In genomic region chr15:56066540-56066939, GRCm38 (mm10) we compare ENCODE assay signal across 17 mouse cellular contexts.
DNase-seq lines count a peak whose midpoint lies in the region; ATAC-seq and TF ChIP-seq lines count a peak whose summit lies in the region.
"Had no signal": no experiment of that assay in that cellular context is flagged by ENCODE, and none has a peak within 500 bp of the region (broad histone marks: within the 10 kb centered on the region; RNA-seq: fewer than 3 reads in every experiment).

No protein-coding gene starts in this region.

- H3K4me2 ChIP-seq in hindbrain, embryonic 11.5 days (replicated peaks; ENCODE audit: low read depth, low read length), result no peak overlapping the region
- H3K4me2 ChIP-seq in kidney, embryonic 15.5 days, result no peak overlapping the region
- H3K4me2 ChIP-seq in liver, embryonic 11.5 days, result no peak overlapping the region
- H3K4me2 ChIP-seq in myocyte (ENCODE audit: low read depth), result peak overlapping the region; percentile 35
- H3K4me2 ChIP-seq: embryonic facial prominence, embryonic 13.5 days; heart, embryonic 12.5 days; hindbrain, embryonic 12.5 days had no signal

- no peak for TF ChIP-seq CTCF in kidney, adult 2 months (conservative IDR thresholded peaks at IDR 0.05; ENCODE audit: insufficient read depth, insufficient read length, low read depth, low read length)
- no peak for TF ChIP-seq CTCF in liver, adult 2 months (IDR thresholded peaks at IDR 0.05; ENCODE audit: low read depth, low read length)

- H3K36me3 ChIP-seq in hindbrain, embryonic 11.5 days (ENCODE audit: control insufficient read depth, insufficient read depth, low read length), result no peaks in the 10 kb centered on the region
- H3K36me3 ChIP-seq in hindbrain, embryonic 10.5 days, result no peaks in the 10 kb centered on the region
- no peaks in the 10 kb centered on the region for H3K36me3 ChIP-seq in kidney, embryonic 15.5 days
- no peaks in the 10 kb centered on the region for H3K36me3 ChIP-seq in kidney, adult 2 months (ENCODE audit: control insufficient read depth, insufficient read depth, low read length)
- no peaks in the 10 kb centered on the region for H3K36me3 ChIP-seq in liver, adult 2 months (ENCODE audit: control insufficient read depth, insufficient read depth, low read length)
- H3K36me3 ChIP-seq in liver, embryonic 11.5 days (ENCODE audit: control insufficient read depth, insufficient read depth, low read length), result no peaks in the 10 kb centered on the region
- H3K36me3 ChIP-seq in myocyte (ENCODE audit: control insufficient read depth, insufficient read depth), result no peaks in the 10 kb centered on the region
- H3K36me3 ChIP-seq: embryonic facial prominence, embryonic 13.5 days; heart, embryonic 12.5 days; hindbrain, embryonic 12.5 days had no signal

- H3ac ChIP-seq in myocyte (ENCODE audit: control insufficient read depth, insufficient read length), result no peak overlapping the region

- no peaks in the 10 kb centered on the region for H3K4me1 ChIP-seq in hindbrain, embryonic 11.5 days (replicated peaks; ENCODE audit: control insufficient read depth, insufficient read depth, low read length)
- H3K4me1 ChIP-seq in hindbrain, embryonic 10.5 days (replicated peaks), result no peaks in the 10 kb centered on the region
- peaks cover 8% of the 10 kb centered on the region; the same call in 1 of the 2 replicates for H3K4me1 ChIP-seq in kidney, embryonic 15.5 days
- H3K4me1 ChIP-seq in kidney, adult 2 months (ENCODE audit: control insufficient read depth, insufficient read depth, low read length), result no peaks in the 10 kb centered on the region
- no peaks in the 10 kb centered on the region for H3K4me1 ChIP-seq in liver, adult 2 months (ENCODE audit: control insufficient read depth, insufficient read depth, low read length)
- H3K4me1 ChIP-seq in liver, embryonic 11.5 days (replicated peaks; ENCODE audit: control insufficient read depth, insufficient read depth, low read length), result no peaks in the 10 kb centered on the region; the same call in 1 of the 2 replicates
- H3K4me1 ChIP-seq: embryonic facial prominence, embryonic 13.5 days; heart, embryonic 12.5 days; hindbrain, embryonic 12.5 days had no signal

- no peak overlapping the region for H3K9ac ChIP-seq in hindbrain, embryonic 11.5 days (ENCODE audit: low read depth, low read length)
- H3K9ac ChIP-seq in kidney, embryonic 15.5 days, result no peak overlapping the region
- no peak overlapping the region for H3K9ac ChIP-seq in liver, adult 2 months (ENCODE audit: low read depth, low read length)
- H3K9ac ChIP-seq in liver, embryonic 11.5 days (ENCODE audit: low read depth, low read length), result no peak overlapping the region
- H3K9ac ChIP-seq: embryonic facial prominence, embryonic 13.5 days; heart, embryonic 12.5 days; hindbrain, embryonic 12.5 days had no signal

- no peak for DNase-seq in hindbrain, embryonic 11.5 days (ENCODE audit: low spot score)
- no peak for DNase-seq in hindbrain, embryonic 10.5 days (ENCODE audit: low spot score)
- DNase-seq in kidney, adult 2 months, result no peak
- peak; percentile 4 for DNase-seq in liver, adult 2 months (ENCODE audit: extremely low read depth, low read depth, low spot score)
- no peak for DNase-seq in liver, embryonic 11.5 days (ENCODE audit: low spot score)
- DNase-seq in ovary, postnatal 36 days (ENCODE audit: low spot score), result no peak
- DNase-seq: adrenal gland, adult 2 months; adrenal gland, postnatal 25 days; cerebellum, adult 18-20 months; cerebellum, adult 9-11 months; cerebellum, postnatal 36 days; gastrocnemius, postnatal 10 days had no signal

- H3K27me3 ChIP-seq in hindbrain, embryonic 11.5 days (ENCODE audit: control insufficient read depth, insufficient read depth, low read length), result no peaks in the 10 kb centered on the region
- no peaks in the 10 kb centered on the region for H3K27me3 ChIP-seq in hindbrain, embryonic 10.5 days (ENCODE audit: insufficient read depth, poor library complexity, severe bottlenecking)
- H3K27me3 ChIP-seq in kidney, embryonic 15.5 days, result no peaks in the 10 kb centered on the region
- H3K27me3 ChIP-seq in kidney, adult 2 months (replicated peaks; ENCODE audit: control insufficient read depth, insufficient read depth, low read length), result no peaks in the 10 kb centered on the region
- H3K27me3 ChIP-seq in liver, adult 2 months (ENCODE audit: control insufficient read depth, insufficient read depth, low read length), result no peaks in the 10 kb centered on the region
- H3K27me3 ChIP-seq in liver, embryonic 11.5 days (replicated peaks; ENCODE audit: control insufficient read depth, insufficient read depth, low read length), result no peaks in the 10 kb centered on the region
- no peaks in the 10 kb centered on the region for H3K27me3 ChIP-seq in myocyte (ENCODE audit: control insufficient read depth, insufficient read depth, insufficient read length)
- H3K27me3 ChIP-seq: embryonic facial prominence, embryonic 13.5 days; heart, embryonic 12.5 days; hindbrain, embryonic 12.5 days had no signal

- WGBS in hindbrain, embryonic 11.5 days, result 75% methylated on average over 4 of the region's 4 CpGs
- WGBS in hindbrain, embryonic 10.5 days, result 76% methylated on average over 4 of the region's 4 CpGs
- WGBS in kidney, embryonic 15.5 days, result 60% methylated on average over 4 of the region's 4 CpGs
- 71% methylated on average over 4 of the region's 4 CpGs for WGBS in kidney, adult 2 months
- 70% methylated on average over 4 of the region's 4 CpGs for WGBS in liver, adult 2 months
- 67% methylated on average over 4 of the region's 4 CpGs for WGBS in liver, embryonic 11.5 days

- H3K27ac ChIP-seq in hindbrain, embryonic 11.5 days (ENCODE audit: low read depth, low read length), result no peak overlapping the region
- no peak overlapping the region for H3K27ac ChIP-seq in hindbrain, embryonic 10.5 days
- H3K27ac ChIP-seq in kidney, embryonic 15.5 days, result no peak overlapping the region
- no peak overlapping the region for H3K27ac ChIP-seq in kidney, adult 2 months (ENCODE audit: insufficient read depth, low read depth, low read length)
- H3K27ac ChIP-seq in liver, adult 2 months (replicated peaks; ENCODE audit: insufficient read depth, low read depth, low read length), result no peak overlapping the region
- H3K27ac ChIP-seq in liver, embryonic 11.5 days (ENCODE audit: low read depth, low read length), result no peak overlapping the region
- H3K27ac ChIP-seq: embryonic facial prominence, embryonic 13.5 days; hindbrain, embryonic 12.5 days had no signal

- no peaks in the 10 kb centered on the region for H3K9me3 ChIP-seq in hindbrain, embryonic 11.5 days (ENCODE audit: control insufficient read depth, low read length)
- H3K9me3 ChIP-seq in hindbrain, embryonic 10.5 days, result no peaks in the 10 kb centered on the region
- no peaks in the 10 kb centered on the region for H3K9me3 ChIP-seq in kidney, embryonic 15.5 days (replicated peaks)
- H3K9me3 ChIP-seq in liver, embryonic 11.5 days (ENCODE audit: control insufficient read depth, low read length), result no peaks in the 10 kb centered on the region
- H3K9me3 ChIP-seq: embryonic facial prominence, embryonic 13.5 days; heart, embryonic 12.5 days; hindbrain, embryonic 12.5 days had no signal

- H3K4me3 ChIP-seq in hindbrain, embryonic 11.5 days (ENCODE audit: low read depth, low read length), result no peak overlapping the region
- H3K4me3 ChIP-seq in hindbrain, embryonic 10.5 days, result no peak overlapping the region
- no peak overlapping the region for H3K4me3 ChIP-seq in kidney, embryonic 15.5 days (replicated peaks)
- H3K4me3 ChIP-seq in kidney, adult 2 months (ENCODE audit: insufficient read depth, low read depth, low read length), result no peak overlapping the region
- no peak overlapping the region for H3K4me3 ChIP-seq in liver, adult 2 months (ENCODE audit: insufficient read depth, low read depth, low read length)
- H3K4me3 ChIP-seq in liver, embryonic 11.5 days (ENCODE audit: low read depth, low read length), result no peak overlapping the region
- no peak overlapping the region for H3K4me3 ChIP-seq in myocyte
- H3K4me3 ChIP-seq: embryonic facial prominence, embryonic 13.5 days; heart, embryonic 12.5 days; hindbrain, embryonic 12.5 days had no signal

- no peak for TF ChIP-seq POLR2A in kidney, adult 2 months (IDR thresholded peaks at IDR 0.05; ENCODE audit: low read depth, low read length)
- TF ChIP-seq POLR2A in liver, adult 2 months (IDR thresholded peaks at IDR 0.05; ENCODE audit: extremely low read depth, insufficient read depth, low read length), result no peak
- no peak for TF ChIP-seq POLR2A in myocyte (IDR thresholded peaks at IDR 0.05; ENCODE audit: insufficient read length, low read depth)

- no peaks in the 10 kb centered on the region for H3K79me2 ChIP-seq in liver, adult 2 months (ENCODE audit: control insufficient read depth, insufficient read depth, low read length)
- no peaks in the 10 kb centered on the region for H3K79me2 ChIP-seq in myocyte (ENCODE audit: control insufficient read depth, insufficient read depth)

- peak; percentile 53 for ATAC-seq in hindbrain, embryonic 11.5 days (ENCODE audit: low FRiP score)
- peak; percentile 34 for ATAC-seq in kidney, embryonic 15.5 days (replicated peaks; ENCODE audit: low FRiP score)
- ATAC-seq in liver, embryonic 11.5 days (replicated peaks; ENCODE audit: low FRiP score), result no peak

TF ChIP-seq in myocyte, 11 proteins besides CTCF, POLR2A, EP300 and RAD21:
- TF ChIP-seq CEBPB (IDR thresholded peaks at IDR 0.05; ENCODE audit: insufficient read depth, poor library complexity, severe bottlenecking) (no peak), TCF12 (IDR thresholded peaks at IDR 0.05; ENCODE audit: insufficient read depth, poor library complexity, severe bottlenecking) (no peak), TCF3 (IDR thresholded peaks at IDR 0.05; ENCODE audit: insufficient read length, low read depth) (no peak), USF1 (IDR thresholded peaks at IDR 0.05; ENCODE audit: low read depth) (no peak), E2F4 (IDR thresholded peaks at IDR 0.05; ENCODE audit: insufficient read depth) (no peak), MYOD1 (IDR thresholded peaks at IDR 0.05; ENCODE audit: control insufficient read depth in 1 of 3, insufficient read length in 2 of 3, low read depth in 2 of 3) (no peak), MAX (IDR thresholded peaks at IDR 0.05; ENCODE audit: low read depth) (no peak), SRF (IDR thresholded peaks at IDR 0.05; ENCODE audit: control insufficient read depth, insufficient read length, low read depth) (no peak), REST (IDR thresholded peaks at IDR 0.05; ENCODE audit: insufficient read depth, insufficient read length) (no peak), MYOG (IDR thresholded peaks at IDR 0.05; ENCODE audit: control insufficient read depth in 1 of 3, insufficient read depth in 1 of 3, insufficient read length in 2 of 3, low read depth in 2 of 3) (no peak), POLR2AphosphoS2 (IDR thresholded peaks at IDR 0.05; ENCODE audit: insufficient read length, low read depth) (no peak)
